Comparison of ENCODE assay signal across 25 mouse cellular contexts in the genomic region with DNA sequence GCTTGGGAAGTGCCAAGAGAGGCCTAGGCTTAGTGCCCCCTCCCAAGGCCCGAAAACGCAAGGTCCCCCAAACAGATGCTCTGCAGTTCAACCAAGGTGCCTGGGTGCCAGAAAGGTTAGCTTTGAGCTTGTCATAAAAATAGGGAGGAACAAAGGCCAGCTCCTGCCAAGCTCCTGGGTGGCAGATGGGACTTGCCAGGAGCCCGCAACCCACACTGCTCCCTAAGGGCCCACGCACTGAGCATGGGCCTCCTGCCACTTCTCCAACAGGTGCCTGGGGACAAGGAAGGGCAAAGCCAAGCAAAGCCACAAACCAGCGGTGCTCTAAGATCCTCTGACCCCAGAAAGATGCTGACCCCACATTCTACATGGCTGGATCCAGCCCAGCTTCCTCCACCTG.
DNase-seq lines count a peak whose midpoint lies in the region; ATAC-seq and TF ChIP-seq lines count a peak whose summit lies in the region.
"Had no signal": no experiment of that assay in that cellular context is flagged by ENCODE, and none has a peak within 500 bp of the region (broad histone marks: within the 10 kb centered on the region; RNA-seq: fewer than 3 reads in every experiment).

No protein-coding gene starts in this region.

- DNase-seq in cerebellum, adult 9-11 months, result peak; percentile 70
- DNase-seq in cerebellum, postnatal 4 days (ENCODE audit: low spot score in 2 of 2), result no peak
- DNase-seq in layer of hippocampus, adult 2 months (ENCODE audit: low spot score in 2 of 2), result peak in 1 of 2 experiments; percentile 64
- no peak for DNase-seq in layer of hippocampus, postnatal 25 days (ENCODE audit: extremely low spot score in 1 of 2, low spot score in 1 of 2)
- no peak for DNase-seq in gastrocnemius, postnatal 36 days
- DNase-seq: adrenal gland, postnatal 25 days; gastrocnemius, adult 2 months; kidney, adult 8-10 months; kidney, postnatal 4 days; right cerebral cortex, adult 18-20 months; spleen, adult 18-20 months; thymus, postnatal 14 days had no signal

- H3K27ac ChIP-seq in layer of hippocampus, adult 2 months, result peak overlapping the region; percentile 80
- peak overlapping the region; percentile 51; the same call in 1 of the 2 replicates for H3K27ac ChIP-seq in cortical plate, adult 2 months (ENCODE audit: insufficient read depth, low read length)
- H3K27ac ChIP-seq in neural tube, embryonic 14.5 days (ENCODE audit: low read depth, low read length), result peak overlapping the region; percentile 28; the same call in 1 of the 2 replicates
- H3K27ac ChIP-seq: gastrocnemius, adult 2 months; heart, embryonic 15.5 days; kidney, postnatal 0 days; limb, embryonic 13.5 days; lung, embryonic 15.5 days had no signal

- no peaks in the 10 kb centered on the region for H3K36me3 ChIP-seq in neural tube, embryonic 14.5 days (ENCODE audit: control insufficient read depth, insufficient read depth, low read length)
- H3K36me3 ChIP-seq: heart, embryonic 15.5 days; limb, embryonic 13.5 days; lung, embryonic 15.5 days had no signal

- H3K4me3 ChIP-seq in layer of hippocampus, adult 2 months, result no peak overlapping the region
- no peak overlapping the region for H3K4me3 ChIP-seq in cortical plate, adult 2 months (ENCODE audit: insufficient read depth, low read length)
- no peak overlapping the region for H3K4me3 ChIP-seq in neural tube, embryonic 14.5 days (ENCODE audit: low read depth, low read length)
- H3K4me3 ChIP-seq: erythroblast, embryonic 14.5 days; gastrocnemius, adult 2 months; heart, embryonic 15.5 days; limb, embryonic 13.5 days; lung, embryonic 15.5 days; myocyte had no signal

- no peaks in the 10 kb centered on the region for H3K9me3 ChIP-seq in neural tube, embryonic 14.5 days (ENCODE audit: control insufficient read depth, low read length)
- H3K9me3 ChIP-seq: heart, embryonic 15.5 days; limb, embryonic 13.5 days; lung, embryonic 15.5 days had no signal

- no peak for TF ChIP-seq POLR2A in cortical plate, adult 2 months (IDR thresholded peaks at IDR 0.05; ENCODE audit: extremely low read depth, insufficient read depth, low read length)

- 59% methylated on average over 5 of the region's 5 CpGs for WGBS in neural tube, embryonic 14.5 days

- ATAC-seq in neural tube, embryonic 14.5 days (ENCODE audit: low read depth), result no peak
- ATAC-seq: CD4-positive, CD25-positive, alpha-beta regulatory T cell, adult 4 months; forebrain, embryonic 16.5 days; intestine, embryonic 16.5 days had no signal

- peaks cover 16% of the 10 kb centered on the region for H3K4me1 ChIP-seq in cortical plate, adult 2 months (ENCODE audit: control insufficient read depth, insufficient read depth, low read length)
- peaks cover 22% of the 10 kb centered on the region for H3K4me1 ChIP-seq in neural tube, embryonic 14.5 days (ENCODE audit: control insufficient read depth, insufficient read depth, low read length)
- H3K4me1 ChIP-seq: limb, embryonic 13.5 days; lung, embryonic 15.5 days had no signal

- intact Hi-C loops in gastrocnemius, postnatal 36 days (cut with DNase I), result no loop called here

- TF ChIP-seq CTCF in layer of hippocampus, adult 2 months (conservative IDR thresholded peaks at IDR 0.05), result no peak
- no peak for TF ChIP-seq CTCF in cortical plate, adult 2 months (IDR thresholded peaks at IDR 0.05; ENCODE audit: extremely low read depth, insufficient read depth, low read length)

- no peak overlapping the region for H3K4me2 ChIP-seq in neural tube, embryonic 14.5 days (ENCODE audit: low read depth, low read length)
- H3K4me2 ChIP-seq: heart, embryonic 15.5 days; limb, embryonic 13.5 days; liver, embryonic 11.5 days; lung, embryonic 15.5 days; midbrain, embryonic 11.5 days had no signal

- H3K9ac ChIP-seq in neural tube, embryonic 14.5 days (replicated peaks; ENCODE audit: low read depth, low read length), result no peak overlapping the region
- H3K9ac ChIP-seq: heart, embryonic 15.5 days; limb, embryonic 13.5 days; lung, embryonic 15.5 days had no signal

- H3K27me3 ChIP-seq in neural tube, embryonic 14.5 days (ENCODE audit: control insufficient read depth, insufficient read depth, low read length), result no peaks in the 10 kb centered on the region
- H3K27me3 ChIP-seq: limb, embryonic 13.5 days; lung, embryonic 15.5 days had no signal

Comparison
In these comparisons a context has a peak if more than half of its experiments do, and no peak if none do; other contexts are left out.
1. H3K27ac ChIP-seq: peak in every context shown above with its lines; median percentile 80 in layer of hippocampus, adult 2 months; 51 in cortical plate, adult 2 months; 28 in neural tube, embryonic 14.5 days.